Comparison of ENCODE assay signal across 16 mouse cellular contexts in the genomic region with DNA sequence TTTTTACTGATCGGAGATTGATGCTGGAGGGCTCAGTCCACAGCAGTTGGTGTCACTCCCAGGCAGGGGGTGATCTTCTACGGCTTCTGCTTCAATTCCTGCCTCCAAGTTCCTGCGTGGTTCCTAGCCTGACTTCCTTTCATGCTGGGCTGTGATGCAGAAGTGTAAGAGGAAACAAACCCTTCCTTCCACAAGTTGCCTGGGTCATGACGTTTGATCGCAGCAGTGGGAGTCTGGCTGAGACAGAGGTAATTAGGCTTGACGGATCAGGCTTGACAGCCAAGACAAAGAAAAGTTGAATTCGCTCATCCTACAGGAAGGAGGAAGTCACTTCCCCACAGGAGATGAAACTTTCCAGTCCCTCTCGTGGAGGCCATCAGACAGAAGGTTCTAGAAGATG.
DNase-seq lines count a peak whose midpoint lies in the region; ATAC-seq and TF ChIP-seq lines count a peak whose summit lies in the region.
"Had no signal": no experiment of that assay in that cellular context is flagged by ENCODE, and none has a peak within 500 bp of the region (broad histone marks: within the 10 kb centered on the region; RNA-seq: fewer than 3 reads in every experiment).

No protein-coding gene starts in this region.

- H3K4me1 ChIP-seq in hindbrain, embryonic 11.5 days (replicated peaks; ENCODE audit: control insufficient read depth, insufficient read depth, low read length): no peaks in the 10 kb centered on the region
- peaks cover 4% of the 10 kb centered on the region; the same call in 1 of the 2 replicates for H3K4me1 ChIP-seq in hindbrain, embryonic 12.5 days
- peaks cover 16% of the 10 kb centered on the region; the same call in 1 of the 2 replicates for H3K4me1 ChIP-seq in lung, postnatal 0 days (ENCODE audit: insufficient read depth, low read depth, low read length)
- H3K4me1 ChIP-seq in bone marrow, adult 2 months (ENCODE audit: control insufficient read depth, insufficient read depth, low read length): peaks cover 12% of the 10 kb centered on the region

- no peak overlapping the region for H3K27ac ChIP-seq in hindbrain, embryonic 11.5 days (ENCODE audit: low read depth, low read length)
- no peak overlapping the region for H3K27ac ChIP-seq in hindbrain, embryonic 12.5 days
- no peak overlapping the region for H3K27ac ChIP-seq in lung, postnatal 0 days (ENCODE audit: low read length)
- H3K27ac ChIP-seq in bone marrow, adult 2 months (ENCODE audit: control insufficient read depth, insufficient read depth, low read depth, low read length, poor library complexity): peak overlapping the region; percentile 6; the same call in 1 of the 2 replicates
- H3K27ac ChIP-seq in macrophage: peak overlapping the region; percentile 54
- H3K27ac ChIP-seq: forebrain, embryonic 13.5 days; gastrocnemius, adult 2 months had no signal

- WGBS in hindbrain, embryonic 11.5 days: 31% methylated on average over 8 of the region's 8 CpGs
- 22% methylated on average over 8 of the region's 8 CpGs for WGBS in hindbrain, embryonic 12.5 days
- 40% methylated on average over 8 of the region's 8 CpGs for WGBS in lung, postnatal 0 days
- 30% methylated on average over 8 of the region's 8 CpGs for WGBS in bone marrow, adult 2 months
- WGBS in macrophage (ENCODE audit: missing documents): 40% methylated on average over 8 of the region's 8 CpGs

- no peaks in the 10 kb centered on the region for H3K9me3 ChIP-seq in hindbrain, embryonic 11.5 days (ENCODE audit: control insufficient read depth, low read length)
- no peaks in the 10 kb centered on the region for H3K9me3 ChIP-seq in hindbrain, embryonic 12.5 days (replicated peaks)
- no peaks in the 10 kb centered on the region for H3K9me3 ChIP-seq in lung, postnatal 0 days (ENCODE audit: low read length)
- H3K9me3 ChIP-seq: forebrain, embryonic 13.5 days; heart, embryonic 12.5 days had no signal

- no peak overlapping the region for H3K4me2 ChIP-seq in hindbrain, embryonic 11.5 days (replicated peaks; ENCODE audit: low read depth, low read length)
- no peak overlapping the region for H3K4me2 ChIP-seq in hindbrain, embryonic 12.5 days (replicated peaks)
- H3K4me2 ChIP-seq in lung, postnatal 0 days (replicated peaks; ENCODE audit: low read depth, low read length): no peak overlapping the region
- H3K4me2 ChIP-seq: forebrain, embryonic 13.5 days; heart, embryonic 12.5 days had no signal

- peak; percentile 36 for DNase-seq in hindbrain, embryonic 11.5 days (ENCODE audit: low spot score)
- peak; percentile 21 for DNase-seq in lung, postnatal 0 days (ENCODE audit: low spot score)
- DNase-seq in lung, postnatal 36 days: no peak
- DNase-seq in layer of hippocampus, adult 11-12 months (ENCODE audit: low spot score): no peak
- DNase-seq in frontal cortex, postnatal 14 days (ENCODE audit: low spot score in 2 of 2): no peak
- DNase-seq: adrenal gland, postnatal 10 days; cerebellum, adult 11 months; gastrocnemius, adult 2 months; lung, postnatal 10 days; thymus, postnatal 25 days had no signal

- H3K9ac ChIP-seq in hindbrain, embryonic 11.5 days (ENCODE audit: low read depth, low read length): no peak overlapping the region
- no peak overlapping the region for H3K9ac ChIP-seq in hindbrain, embryonic 12.5 days
- H3K9ac ChIP-seq in lung, postnatal 0 days (replicated peaks; ENCODE audit: low read depth): no peak overlapping the region
- H3K9ac ChIP-seq: forebrain, embryonic 13.5 days; heart, embryonic 12.5 days had no signal

- ATAC-seq in hindbrain, embryonic 11.5 days (ENCODE audit: low FRiP score): no peak
- no peak for ATAC-seq in hindbrain, embryonic 12.5 days (ENCODE audit: low FRiP score)
- ATAC-seq in lung, postnatal 0 days: peak; percentile 27
- ATAC-seq: forebrain, embryonic 13.5 days; Patski had no signal

- no peaks in the 10 kb centered on the region for H3K36me3 ChIP-seq in hindbrain, embryonic 11.5 days (ENCODE audit: control insufficient read depth, insufficient read depth, low read length)
- H3K36me3 ChIP-seq in hindbrain, embryonic 12.5 days: no peaks in the 10 kb centered on the region
- no peaks in the 10 kb centered on the region for H3K36me3 ChIP-seq in lung, postnatal 0 days (ENCODE audit: insufficient read depth, low read length)
- H3K36me3 ChIP-seq in macrophage (ENCODE audit: inconsistent target): no peaks in the 10 kb centered on the region
- H3K36me3 ChIP-seq: heart, embryonic 12.5 days had no signal

- no peak for TF ChIP-seq EP300 in lung, postnatal 0 days (IDR thresholded peaks at IDR 0.05)

- H3K79me2 ChIP-seq in macrophage (ENCODE audit: inconsistent target): no peaks in the 10 kb centered on the region

- no peak for TF ChIP-seq POLR2A in bone marrow, adult 2 months (IDR thresholded peaks at IDR 0.05; ENCODE audit: borderline replicate concordance, control insufficient read depth, low read depth, low read length)

- H3K27me3 ChIP-seq in hindbrain, embryonic 11.5 days (ENCODE audit: control insufficient read depth, insufficient read depth, low read length): no peaks in the 10 kb centered on the region
- H3K27me3 ChIP-seq in hindbrain, embryonic 12.5 days: no peaks in the 10 kb centered on the region
- no peaks in the 10 kb centered on the region for H3K27me3 ChIP-seq in lung, postnatal 0 days (replicated peaks; ENCODE audit: insufficient read depth, low read length)
- H3K27me3 ChIP-seq: forebrain, embryonic 13.5 days; heart, embryonic 12.5 days; Patski had no signal

- H3K4me3 ChIP-seq in hindbrain, embryonic 11.5 days (ENCODE audit: low read depth, low read length): no peak overlapping the region
- H3K4me3 ChIP-seq in hindbrain, embryonic 12.5 days: no peak overlapping the region
- H3K4me3 ChIP-seq in lung, postnatal 0 days (ENCODE audit: low read depth, low read length): no peak overlapping the region
- no peak overlapping the region for H3K4me3 ChIP-seq in bone marrow, adult 2 months (replicated peaks; ENCODE audit: control insufficient read depth, low read depth, low read length)
- H3K4me3 ChIP-seq in macrophage (ENCODE audit: inconsistent target): no peak overlapping the region
- H3K4me3 ChIP-seq: forebrain, embryonic 13.5 days; gastrocnemius, adult 2 months; heart, embryonic 12.5 days had no signal

- TF ChIP-seq CTCF in lung, postnatal 0 days (IDR thresholded peaks at IDR 0.05): no peak
- TF ChIP-seq CTCF in bone marrow, adult 2 months (IDR thresholded peaks at IDR 0.05; ENCODE audit: control insufficient read depth, insufficient read depth, low read length): 0 out of 2 replicates have a peak, but pooled peaks have one; percentile 15

Comparison
In these comparisons a context has a peak if more than half of its experiments do, and no peak if none do; other contexts are left out.
1. DNase-seq: peak in hindbrain, embryonic 11.5 days (single experiment) and lung, postnatal 0 days (single experiment); none in lung, postnatal 36 days (single experiment), layer of hippocampus, adult 11-12 months (single experiment) and frontal cortex, postnatal 14 days (0 of 2).
2. H3K27ac ChIP-seq: peak in bone marrow, adult 2 months (single experiment) and macrophage (single experiment); none in hindbrain, embryonic 11.5 days (single experiment), hindbrain, embryonic 12.5 days (single experiment) and lung, postnatal 0 days (single experiment).